Mouse (Mus musculus): ENCODE measurements around the gene Astn2. TPM values are rescaled to one million over a fixed set of nuclear protein-coding genes. Genes with fewer than 3 reads are reported as not detected.
A peak's percentile ranks its signal among the peaks of the same experiment; 100 is the strongest.

The Astn2 gene
- polyA plus RNA-seq, 1 experiment from 2014 or later: 0.97 TPM

GRCm38 (mm10) chr4:66232350-66232749 lies 172.1 kb downstream of the Astn2 start:
- Histone ChIP-seq H3K4me1 (no peaks in the 10 kb centered on the region), H3K27ac (no peak overlapping the region), H3K9me3 (no peaks in the 10 kb centered on the region), H3K36me3 (no peaks in the 10 kb centered on the region), H3K27me3 (no peaks in the 10 kb centered on the region), H3K4me3 (no peak overlapping the region), H3K9ac (no peak overlapping the region), H3K4me2 (no peak overlapping the region)
- 42% methylated on average over 2 of the region's 2 CpGs for WGBS
- no peak for ATAC-seq (ENCODE audit: borderline replicate concordance, extremely low read depth, low FRiP score, low TSS enrichment)

GRCm38 (mm10) chr4:66230735-66231134 lies 173.7 kb downstream of the Astn2 start:
- Histone ChIP-seq H3K9me3 (no peaks in the 10 kb centered on the region), H3K9ac (no peak overlapping the region), H3K4me2 (no peak overlapping the region), H3K27ac (no peak overlapping the region), H3K4me1 (no peaks in the 10 kb centered on the region), H3K36me3 (no peaks in the 10 kb centered on the region), H3K27me3 (no peaks in the 10 kb centered on the region), H3K4me3 (no peak overlapping the region)
- ATAC-seq (ENCODE audit: borderline replicate concordance, extremely low read depth, low FRiP score, low TSS enrichment): no peak
- 84% methylated on average over 4 of the region's 4 CpGs for WGBS

DNA sequence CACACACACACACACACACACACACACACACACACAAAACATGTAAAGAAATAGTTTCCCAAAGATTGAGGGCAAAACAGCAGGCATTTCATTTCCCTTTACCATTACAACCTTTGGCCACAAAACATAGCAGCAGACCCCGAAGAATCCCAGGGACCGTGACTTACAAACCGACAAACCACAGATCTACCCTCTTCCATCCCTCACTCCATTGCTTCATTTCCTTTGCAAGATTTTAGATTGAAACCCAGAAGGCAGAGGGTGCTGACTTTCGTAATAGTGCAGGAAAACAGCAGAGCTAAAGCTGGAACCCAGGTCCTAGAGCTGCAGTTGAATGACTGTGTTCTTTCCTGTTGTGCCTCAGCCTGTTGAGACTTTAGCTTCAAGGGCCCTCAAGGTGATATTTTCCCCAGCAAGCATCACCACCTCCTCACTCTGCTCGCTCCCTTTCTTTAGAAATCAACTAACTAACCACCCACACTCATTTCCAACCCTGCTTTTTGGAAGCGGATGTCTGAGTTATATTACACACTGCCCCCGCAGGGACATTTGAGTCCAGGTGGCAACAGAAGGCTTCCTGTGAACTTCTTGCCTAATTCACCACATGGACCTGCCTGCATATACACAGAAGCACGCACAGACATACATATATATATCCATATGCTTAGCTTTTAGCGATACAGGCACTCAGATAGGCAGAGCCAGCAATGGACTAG lies 181.7 kb downstream of the Astn2 start:
- Histone ChIP-seq H3K27me3 (no peaks in the 10 kb centered on the region), H3K4me3 (no peak overlapping the region), H3K36me3 (no peaks in the 10 kb centered on the region), H3K27ac (no peak overlapping the region), H3K4me1 (no peaks in the 10 kb centered on the region), H3K9ac (no peak overlapping the region), H3K9me3 (no peaks in the 10 kb centered on the region), H3K4me2 (no peak overlapping the region)
- 81% methylated on average over 9 of the region's 9 CpGs for WGBS
- ATAC-seq (ENCODE audit: borderline replicate concordance, extremely low read depth, low FRiP score, low TSS enrichment): no peak

DNA sequence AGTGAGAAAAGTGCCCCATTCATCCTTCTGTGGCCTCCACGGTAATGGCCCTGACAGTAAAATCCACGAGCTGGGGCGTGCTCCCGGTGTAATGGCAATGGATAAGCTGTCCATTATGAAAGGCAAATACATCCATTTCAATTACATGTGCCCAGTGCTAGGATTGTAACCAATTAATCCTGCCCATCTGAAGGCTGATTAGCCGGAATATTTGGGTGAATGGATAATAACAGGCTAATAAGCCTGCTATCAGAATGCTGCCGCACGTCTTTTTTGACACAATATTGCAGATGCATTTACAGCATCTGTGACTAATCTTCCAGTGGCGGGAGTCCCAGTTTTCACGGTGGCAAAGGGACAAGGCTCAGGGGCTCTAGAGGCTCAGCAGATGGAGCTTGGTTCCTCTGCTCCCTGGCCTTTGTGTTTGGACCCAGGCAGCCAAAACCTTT lies 189.2 kb downstream of the Astn2 start:
- no peaks in the 10 kb centered on the region for H3K9me3 ChIP-seq
- H3K27me3 ChIP-seq: no peaks in the 10 kb centered on the region
- H3K9ac ChIP-seq: no peak overlapping the region
- no peaks in the 10 kb centered on the region for H3K36me3 ChIP-seq
- no peak overlapping the region for H3K27ac ChIP-seq
- H3K4me3 ChIP-seq: no peak overlapping the region
- H3K4me2 ChIP-seq: no peak overlapping the region
- WGBS: 64% methylated on average over 9 of the region's 9 CpGs
- no peak for ATAC-seq (ENCODE audit: borderline replicate concordance, extremely low read depth, low FRiP score, low TSS enrichment)
- no peaks in the 10 kb centered on the region for H3K4me1 ChIP-seq

- Histone ChIP-seq H3K4me2 (no peak overlapping the region), H3K9ac (no peak overlapping the region), H3K4me3 (no peak overlapping the region), H3K4me1 (no peaks in the 10 kb centered on the region), H3K27me3 (no peaks in the 10 kb centered on the region), H3K27ac (no peak overlapping the region), H3K9me3 (no peaks in the 10 kb centered on the region), H3K36me3 (no peaks in the 10 kb centered on the region)
- ATAC-seq (ENCODE audit: borderline replicate concordance, extremely low read depth, low FRiP score, low TSS enrichment): no peak
- WGBS: 91% methylated on average over 8 of the region's 8 CpGs
Measured at GRCm38 (mm10) chr4:66189636-66190035, 214.8 kb downstream of the Astn2 start.

GRCm38 (mm10) chr4:66175887-66176533 lies 228.4 kb downstream of the Astn2 start:
- Histone ChIP-seq H3K9me3 (no peaks in the 10 kb centered on the region), H3K36me3 (no peaks in the 10 kb centered on the region), H3K9ac (no peak overlapping the region), H3K4me3 (no peak overlapping the region), H3K27ac (no peak overlapping the region), H3K27me3 (no peaks in the 10 kb centered on the region), H3K4me2 (no peak overlapping the region), H3K4me1 (no peaks in the 10 kb centered on the region)
- 42% methylated on average over 14 of the region's 14 CpGs for WGBS
- ATAC-seq (ENCODE audit: borderline replicate concordance, extremely low read depth, low FRiP score, low TSS enrichment): no peak

DNA sequence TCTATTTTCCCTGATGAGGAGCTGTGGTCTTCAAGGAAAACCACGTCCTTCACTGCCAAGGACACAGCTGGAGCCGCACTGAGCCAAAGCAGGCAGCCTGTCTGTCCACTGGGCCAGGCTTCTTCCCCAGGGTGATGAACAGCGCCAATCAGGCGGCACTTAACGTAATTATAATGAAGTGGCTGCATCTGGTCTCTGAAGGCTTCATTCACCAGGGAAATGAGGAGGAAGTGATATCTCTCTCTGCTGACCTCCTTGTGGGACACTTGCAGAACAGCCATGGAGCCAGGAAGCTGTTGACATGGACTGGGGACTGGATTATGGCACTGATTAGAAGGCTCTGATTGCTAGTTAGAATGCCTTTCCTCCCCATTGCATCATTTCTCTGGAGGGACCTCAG lies 232.8 kb downstream of the Astn2 start:
- Histone ChIP-seq H3K9ac (no peak overlapping the region), H3K36me3 (no peaks in the 10 kb centered on the region), H3K27ac (no peak overlapping the region), H3K4me3 (no peak overlapping the region), H3K27me3 (no peaks in the 10 kb centered on the region), H3K4me1 (0 out of 2 replicates have a peak, but pooled peaks cover 2% of the 10 kb centered on the region), H3K4me2 (no peak overlapping the region), H3K9me3 (no peaks in the 10 kb centered on the region)
- 58% methylated on average over 5 of the region's 5 CpGs for WGBS
- peak; percentile 79 for ATAC-seq (ENCODE audit: borderline replicate concordance, extremely low read depth, low FRiP score, low TSS enrichment)

DNA sequence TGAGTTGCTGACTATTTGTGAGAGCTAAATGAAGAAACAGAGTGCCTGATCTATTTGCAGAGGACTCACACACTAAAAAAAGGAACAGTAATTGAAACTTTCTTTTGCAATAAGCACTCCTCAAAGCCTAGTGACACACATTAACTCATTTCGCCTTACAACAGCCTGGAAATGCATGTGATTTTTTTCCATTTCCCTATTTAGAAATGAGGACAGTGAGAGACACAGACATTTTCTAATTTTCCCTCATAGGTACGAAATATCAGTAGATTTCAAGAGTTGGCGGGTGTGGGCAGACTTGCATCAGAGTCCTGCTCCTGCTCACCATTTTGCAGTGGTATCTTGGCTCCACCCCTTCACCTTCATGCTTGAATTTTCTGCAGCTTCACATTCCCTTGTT lies 233.6 kb downstream of the Astn2 start:
- H3K27me3 ChIP-seq: no peaks in the 10 kb centered on the region
- no peaks in the 10 kb centered on the region for H3K9me3 ChIP-seq
- H3K4me2 ChIP-seq: no peak overlapping the region
- no peak for ATAC-seq (ENCODE audit: borderline replicate concordance, extremely low read depth, low FRiP score, low TSS enrichment)
- 0 out of 2 replicates have a peak, but pooled peaks cover 2% of the 10 kb centered on the region for H3K4me1 ChIP-seq
- no peak overlapping the region for H3K9ac ChIP-seq
- no peak overlapping the region for H3K4me3 ChIP-seq
- H3K36me3 ChIP-seq: no peaks in the 10 kb centered on the region
- H3K27ac ChIP-seq: no peak overlapping the region
- 88% methylated on average over 3 of the region's 3 CpGs for WGBS

- Histone ChIP-seq H3K4me3 (no peak overlapping the region), H3K9ac (no peak overlapping the region), H3K4me1 (0 out of 2 replicates have a peak, but pooled peaks cover 2% of the 10 kb centered on the region), H3K27ac (no peak overlapping the region), H3K4me2 (no peak overlapping the region), H3K27me3 (no peaks in the 10 kb centered on the region), H3K9me3 (no peaks in the 10 kb centered on the region), H3K36me3 (no peaks in the 10 kb centered on the region)
- ATAC-seq (ENCODE audit: borderline replicate concordance, extremely low read depth, low FRiP score, low TSS enrichment): no peak
- WGBS: 18% methylated on average over 2 of the region's 2 CpGs
Measured at GRCm38 (mm10) chr4:66169485-66169884, 234.9 kb downstream of the Astn2 start.

DNA sequence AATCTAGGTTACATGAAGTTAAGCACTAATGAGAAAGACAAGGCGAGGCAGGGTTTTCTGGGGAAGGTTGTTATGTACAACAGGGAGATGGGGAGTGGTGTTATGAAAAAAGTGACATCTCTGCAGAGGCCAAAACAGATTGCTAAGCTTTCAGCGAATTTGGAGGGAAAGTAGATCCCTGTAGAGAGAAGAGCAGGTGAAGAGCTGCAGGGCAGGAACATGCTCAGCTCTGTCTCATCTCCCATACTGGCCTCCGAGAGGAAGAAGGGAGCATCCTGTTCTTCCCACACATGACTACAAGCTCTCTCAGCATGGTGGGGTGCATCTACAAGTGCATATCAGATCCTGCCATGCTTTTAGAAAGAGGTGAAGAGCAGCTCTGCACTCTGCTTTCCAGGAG lies 245.7 kb downstream of the Astn2 start:
- 61% methylated on average over 3 of the region's 3 CpGs for WGBS
- Histone ChIP-seq H3K4me3 (no peak overlapping the region), H3K9me3 (no peaks in the 10 kb centered on the region)

GRCm38 (mm10) chr4:66157439-66158113 lies 246.8 kb downstream of the Astn2 start:
- 32% methylated on average over 3 of the region's 3 CpGs for WGBS

More for the DNA sequence above, 245.7 kb downstream of the Astn2 start:
- H3K9ac ChIP-seq: no peak overlapping the region
- no peaks in the 10 kb centered on the region for H3K36me3 ChIP-seq
- no peak for ATAC-seq (ENCODE audit: borderline replicate concordance, extremely low read depth, low FRiP score, low TSS enrichment)
- no peak overlapping the region for H3K4me2 ChIP-seq
- no peaks in the 10 kb centered on the region for H3K4me1 ChIP-seq
- H3K27me3 ChIP-seq: no peaks in the 10 kb centered on the region
- H3K27ac ChIP-seq: no peak overlapping the region

GRCm38 (mm10) chr4:66146546-66146945 lies 257.9 kb downstream of the Astn2 start:
- no peaks in the 10 kb centered on the region for H3K27me3 ChIP-seq
- H3K9ac ChIP-seq: no peak overlapping the region
- no peak overlapping the region for H3K4me2 ChIP-seq
- no peaks in the 10 kb centered on the region for H3K36me3 ChIP-seq
- no peak overlapping the region for H3K4me3 ChIP-seq
- no peaks in the 10 kb centered on the region for H3K9me3 ChIP-seq
- ATAC-seq (ENCODE audit: borderline replicate concordance, extremely low read depth, low FRiP score, low TSS enrichment): no peak
- H3K4me1 ChIP-seq: no peaks in the 10 kb centered on the region
- WGBS: 82% methylated on average over 5 of the region's 5 CpGs
- H3K27ac ChIP-seq: no peak overlapping the region

More at GRCm38 (mm10) chr4:66157439-66158113, 246.8 kb downstream of the Astn2 start:
- no peaks in the 10 kb centered on the region for H3K4me1 ChIP-seq
- no peak overlapping the region for H3K27ac ChIP-seq
- H3K4me2 ChIP-seq: no peak overlapping the region
- H3K36me3 ChIP-seq: no peaks in the 10 kb centered on the region
- H3K9me3 ChIP-seq: no peaks in the 10 kb centered on the region
- no peaks in the 10 kb centered on the region for H3K27me3 ChIP-seq
- ATAC-seq (ENCODE audit: borderline replicate concordance, extremely low read depth, low FRiP score, low TSS enrichment): no peak
- no peak overlapping the region for H3K4me3 ChIP-seq
- H3K9ac ChIP-seq: no peak overlapping the region

All from lung, embryonic 15.5 days (tissue).